Mouse (Mus musculus) forebrain, embryonic 11.5 days (tissue): ENCODE results near the gene Slc46a3. TPM values are rescaled to one million over a fixed set of nuclear protein-coding genes. Genes with fewer than 3 reads are reported as not detected.

Experiments
- ATAC-seq: fragments of 200-750 bp; cut with Nextera tagmentation; replicated peaks from 2 replicates; pipeline ENCODE4 v1.8.0; 2017; ENCODE audit warnings: moderate TSS enrichment; ENCODE audit not compliant: low FRiP score
- DNase-seq: peaks from one replicate; pipeline ENCODE4 v3.0.0-alpha.2; 2017; ENCODE audit warnings: low spot score
- H3K27ac ChIP-seq: fragments of 300-500 bp; sonication (generic); 2 replicates; pipeline ENCODE4 v1.5.1; 2014; ENCODE audit warnings: low read depth, low read length
- H3K27me3 ChIP-seq: fragments of 300-500 bp; sonication (generic); 2 replicates; pipeline ENCODE4 v1.6.1; 2014; ENCODE audit warnings: mild to moderate bottlenecking, low read length, mixed read lengths; ENCODE audit not compliant: control insufficient read depth, insufficient read depth
- H3K36me3 ChIP-seq: fragments of 300-500 bp; sonication (generic); 2 replicates; pipeline ENCODE4 v1.6.1; 2014; ENCODE audit warnings: mild to moderate bottlenecking, low read length, moderate library complexity, mixed read lengths; ENCODE audit not compliant: control insufficient read depth, insufficient read depth
- H3K4me1 ChIP-seq: fragments of 300-500 bp; sonication (generic); replicated peaks from 2 replicates; pipeline ENCODE4 v1.6.1; 2014; ENCODE audit warnings: low read length, mixed read lengths; ENCODE audit not compliant: control insufficient read depth, insufficient read depth
- H3K4me2 ChIP-seq: fragments of 300-500 bp; sonication (generic); 2 replicates; pipeline ENCODE4 v1.6.1; 2014; ENCODE audit warnings: low read depth, mild to moderate bottlenecking, low read length, moderate library complexity, mixed read lengths; ENCODE audit not compliant: severe bottlenecking
- H3K4me3 ChIP-seq: fragments of 300-500 bp; sonication (generic); 2 replicates; pipeline ENCODE4 v1.5.1; 2014; ENCODE audit warnings: low read depth, low read length
- H3K9ac ChIP-seq: fragments of 300-500 bp; sonication (generic); 2 replicates; pipeline ENCODE4 v1.6.1; 2014; ENCODE audit warnings: low read length
- H3K9me3 ChIP-seq: fragments of 300-500 bp; sonication (generic); 2 replicates; pipeline ENCODE4 v1.6.1; 2016; ENCODE audit warnings: low read length, mixed read lengths; ENCODE audit not compliant: control insufficient read depth
- WGBS: fragments of 180-500 bp; shearing (Covaris S2); extraction: QIAGEN DNeasy Blood & Tissue Kit; methylation state at CpG from one replicate; pipeline ENCODE4 v1.1.7; 2014; 5-methylcytosine and 5-hydroxymethylcytosine counted together
- polyA plus RNA-seq: library from polyadenylated mRNA; unstranded; fragments of >200 nt; fragmentation: Nextera tagmentation; extraction: Ambion mirVana; gene quantifications from 2 replicates; pipeline ENCODE4 v1.2.1, GENCODE M21; 2014

Gene Slc46a3
- polyA plus RNA-seq, 1 experiment from 2014 or later: 3.0 TPM

GRCm38 (mm10) chr5:147883581-147883980 lies 11.0 kb downstream of the Slc46a3 start:
- H3K27ac ChIP-seq: no peak overlapping the region
- ATAC-seq: no peak

GRCm38 (mm10) chr5:147879971-147880682 lies 14.5 kb downstream of the Slc46a3 start:
- Histone ChIP-seq H3K4me3 (no peak overlapping the region), H3K27me3 (no peaks in the 10 kb centered on the region), H3K9ac (no peak overlapping the region), H3K36me3 (peaks cover 7% of the 10 kb centered on the region; the same call in 1 of the 2 replicates), H3K27ac (no peak overlapping the region), H3K4me2 (no peak overlapping the region), H3K4me1 (no peaks in the 10 kb centered on the region), H3K9me3 (no peaks in the 10 kb centered on the region)
- DNase-seq (no peak), ATAC-seq (no peak)
- WGBS: 96% methylated on average over 17 of the region's 17 CpGs

More at GRCm38 (mm10) chr5:147883581-147883980, 11.0 kb downstream of the Slc46a3 start:
- no peaks in the 10 kb centered on the region for H3K9me3 ChIP-seq
- DNase-seq: no peak
- H3K4me2 ChIP-seq: no peak overlapping the region
- H3K36me3 ChIP-seq: no peaks in the 10 kb centered on the region; the same call in 1 of the 2 replicates
- no peak overlapping the region for H3K9ac ChIP-seq
- H3K4me1 ChIP-seq: no peaks in the 10 kb centered on the region
- WGBS: 94% methylated on average over 6 of the region's 6 CpGs
- no peaks in the 10 kb centered on the region for H3K27me3 ChIP-seq
- no peak overlapping the region for H3K4me3 ChIP-seq

DNA sequence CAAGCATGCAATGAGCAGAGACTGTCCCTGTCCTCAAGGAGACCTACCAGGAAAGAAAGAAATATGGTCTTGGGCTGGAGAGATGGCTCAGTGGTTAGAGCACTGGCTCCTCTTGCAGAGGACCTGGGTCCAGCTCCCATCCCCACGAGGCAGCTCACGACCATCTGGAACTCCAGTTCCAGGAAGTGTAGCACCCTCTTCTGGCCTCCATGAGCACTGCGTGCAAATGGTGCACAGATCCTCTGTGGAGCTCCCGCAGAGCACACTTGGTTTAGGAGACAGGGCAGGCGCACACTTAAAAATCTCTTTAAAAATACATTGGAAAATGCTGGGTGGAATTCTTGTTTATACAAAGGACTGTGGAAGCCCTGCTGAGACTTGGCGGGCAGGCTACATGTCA lies 17.1 kb downstream of the Slc46a3 start:
- H3K4me2 ChIP-seq: no peak overlapping the region
- H3K4me3 ChIP-seq: no peak overlapping the region
- H3K9me3 ChIP-seq: no peaks in the 10 kb centered on the region
- WGBS: 84% methylated on average over 6 of the region's 6 CpGs
- no peak overlapping the region for H3K9ac ChIP-seq
- DNase-seq (no peak), ATAC-seq (no peak)
- H3K27ac ChIP-seq: no peak overlapping the region
- H3K36me3 ChIP-seq: peaks cover 7% of the 10 kb centered on the region; the same call in 1 of the 2 replicates
- H3K4me1 ChIP-seq: no peaks in the 10 kb centered on the region
- no peaks in the 10 kb centered on the region for H3K27me3 ChIP-seq

GRCm38 (mm10) chr5:147875210-147875609 lies 19.4 kb downstream of the Slc46a3 start:
- H3K27me3 ChIP-seq: no peaks in the 10 kb centered on the region
- no peak for DNase-seq
- ATAC-seq: no peak
- no peak overlapping the region for H3K9ac ChIP-seq
- H3K27ac ChIP-seq: no peak overlapping the region
- no peak overlapping the region for H3K4me2 ChIP-seq
- no peaks in the 10 kb centered on the region for H3K4me1 ChIP-seq
- H3K9me3 ChIP-seq: no peaks in the 10 kb centered on the region
- no peak overlapping the region for H3K4me3 ChIP-seq
- peaks cover 7% of the 10 kb centered on the region; the same call in 1 of the 2 replicates for H3K36me3 ChIP-seq
- WGBS: 92% methylated on average over 8 of the region's 8 CpGs

DNA sequence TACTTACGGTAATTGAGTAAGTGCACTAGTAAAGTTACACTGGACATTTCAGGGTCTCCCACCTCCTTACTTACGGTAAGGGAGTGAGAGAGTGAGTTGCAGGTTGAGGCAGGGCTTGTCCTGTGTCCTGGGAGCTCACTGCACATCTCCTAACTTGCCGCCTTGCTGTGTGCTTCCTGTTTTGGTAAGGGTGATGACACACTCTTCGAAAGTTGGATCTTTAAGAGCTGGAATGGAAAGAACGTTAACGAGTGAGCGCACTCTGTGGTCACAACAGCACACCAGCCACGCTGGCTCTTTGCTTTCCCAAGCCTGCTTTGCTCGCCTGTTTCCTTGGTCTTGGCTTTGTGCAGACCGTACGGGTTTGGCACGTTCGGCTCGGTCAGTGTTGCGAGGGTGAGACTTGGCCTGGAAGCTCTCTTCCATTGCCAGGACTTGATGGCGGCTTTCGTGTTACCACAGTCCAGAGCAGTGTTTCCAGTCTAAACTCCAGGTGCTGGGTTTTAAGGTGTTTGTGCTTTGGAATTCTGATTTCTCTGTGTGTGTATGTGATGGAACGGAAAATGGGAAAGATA lies 20.0 kb downstream of the Slc46a3 start:
- no peak overlapping the region for H3K27ac ChIP-seq
- no peak overlapping the region for H3K9ac ChIP-seq
- DNase-seq: no peak
- H3K27me3 ChIP-seq: no peaks in the 10 kb centered on the region
- ATAC-seq: no peak
- no peak overlapping the region for H3K4me3 ChIP-seq
- WGBS: 96% methylated on average over 18 of the region's 18 CpGs
- no peaks in the 10 kb centered on the region for H3K9me3 ChIP-seq
- H3K4me1 ChIP-seq: no peaks in the 10 kb centered on the region
- H3K36me3 ChIP-seq: peaks cover 9% of the 10 kb centered on the region; the same call in 1 of the 2 replicates
- H3K4me2 ChIP-seq: no peak overlapping the region

DNA sequence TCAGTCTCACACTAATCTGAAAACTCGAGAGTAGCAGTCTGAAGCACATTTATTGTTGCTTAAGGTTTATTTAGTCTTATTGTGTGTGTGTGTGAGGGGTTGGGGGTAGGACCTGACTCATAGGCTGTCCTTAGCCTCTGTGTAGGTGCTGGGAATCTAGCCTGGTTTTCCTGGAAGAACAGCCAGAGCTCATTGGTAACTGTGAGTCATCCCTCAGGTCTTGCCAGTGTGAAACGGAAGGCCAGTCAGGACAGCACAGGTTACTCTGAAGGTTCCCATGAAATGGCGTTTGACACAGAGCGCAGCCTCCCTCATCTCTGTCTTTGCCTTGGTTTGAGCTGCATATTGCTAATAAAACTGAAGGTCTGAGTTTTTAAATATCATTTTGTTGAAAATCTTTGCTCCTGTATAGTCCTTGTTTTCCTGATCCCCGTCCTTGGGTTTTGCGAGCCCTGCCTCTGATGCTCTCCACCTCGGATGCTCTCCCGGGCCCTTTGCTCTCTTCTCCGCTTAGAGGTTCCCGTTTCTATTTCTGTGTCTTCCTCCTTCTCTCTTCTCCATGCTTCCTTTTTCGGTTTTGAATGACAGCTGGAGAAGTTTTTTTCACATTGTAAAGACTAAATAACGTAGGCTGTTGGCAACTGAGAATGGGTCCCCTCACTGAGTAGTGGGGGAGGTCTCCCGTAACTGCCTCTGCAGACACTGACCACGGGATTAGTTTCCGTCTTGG lies 23.4 kb downstream of the Slc46a3 start:
- H3K9ac ChIP-seq: no peak overlapping the region
- H3K27me3 ChIP-seq: no peaks in the 10 kb centered on the region
- ATAC-seq (no peak), DNase-seq (no peak)
- H3K36me3 ChIP-seq: peaks cover 2% of the 10 kb centered on the region; the same call in 1 of the 2 replicates
- H3K4me2 ChIP-seq: no peak overlapping the region
- H3K4me3 ChIP-seq: no peak overlapping the region
- H3K27ac ChIP-seq: no peak overlapping the region
- H3K4me1 ChIP-seq: no peaks in the 10 kb centered on the region
- 93% methylated on average over 15 of the region's 15 CpGs for WGBS
- no peaks in the 10 kb centered on the region for H3K9me3 ChIP-seq

DNA sequence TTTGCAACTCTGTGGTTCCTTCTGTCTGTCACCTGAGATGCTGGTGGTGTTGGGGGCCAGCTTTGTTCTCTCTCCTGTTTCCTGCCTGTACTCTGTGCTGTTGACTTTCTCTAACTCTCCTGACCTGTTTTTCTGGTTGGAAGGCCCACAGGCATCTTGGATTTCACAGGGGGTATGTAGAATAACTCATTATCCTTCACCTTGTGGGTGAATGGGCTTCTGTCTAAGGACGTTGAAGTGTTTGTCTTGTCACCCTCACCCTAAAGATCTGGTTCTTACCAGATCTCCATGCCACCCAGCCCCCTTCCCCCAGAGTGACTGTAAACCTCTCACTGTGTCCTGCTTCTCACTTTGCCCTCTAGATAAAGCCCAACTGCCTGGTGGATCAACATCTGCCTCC lies 24.3 kb downstream of the Slc46a3 start:
- Histone ChIP-seq H3K4me1 (no peaks in the 10 kb centered on the region), H3K27me3 (no peaks in the 10 kb centered on the region), H3K9me3 (no peaks in the 10 kb centered on the region), H3K4me2 (no peak overlapping the region), H3K9ac (no peak overlapping the region), H3K27ac (no peak overlapping the region), H3K4me3 (no peak overlapping the region), H3K36me3 (peaks cover 2% of the 10 kb centered on the region; the same call in 1 of the 2 replicates)
- WGBS: 80% methylated on average over 1 of the region's 1 CpGs
- DNase-seq (no peak), ATAC-seq (no peak)

DNA sequence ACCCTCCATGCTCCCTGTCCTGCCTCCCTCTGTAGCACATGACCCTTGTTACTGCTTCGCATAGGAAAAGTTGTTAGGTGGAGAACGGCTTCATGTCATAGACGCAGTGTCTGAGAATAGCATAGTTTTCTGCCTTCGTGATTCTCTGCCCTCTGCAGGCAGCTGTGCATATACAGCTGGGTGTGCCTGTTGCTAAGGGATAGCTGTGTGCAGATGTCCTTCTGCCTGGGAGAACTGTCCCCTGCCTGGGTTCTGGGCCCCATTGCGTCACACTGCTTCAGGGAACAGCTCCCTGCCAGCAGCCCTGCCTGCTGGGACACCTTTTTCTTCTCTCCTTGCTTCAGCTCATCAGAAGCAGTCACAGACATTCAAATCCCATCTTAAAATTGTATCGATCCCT lies 25.0 kb downstream of the Slc46a3 start:
- Histone ChIP-seq H3K27me3 (no peaks in the 10 kb centered on the region), H3K27ac (no peak overlapping the region), H3K4me1 (no peaks in the 10 kb centered on the region), H3K9me3 (no peaks in the 10 kb centered on the region), H3K9ac (no peak overlapping the region), H3K4me2 (no peak overlapping the region), H3K4me3 (no peak overlapping the region), H3K36me3 (peaks cover 2% of the 10 kb centered on the region; the same call in 1 of the 2 replicates)
- ATAC-seq: no peak
- no peak for DNase-seq
- 93% methylated on average over 6 of the region's 6 CpGs for WGBS
